Mouse (Mus musculus): Measurements from ENCODE around the gene Tns1. TPM values are rescaled to one million over a fixed set of nuclear protein-coding genes. Genes with fewer than 3 reads are reported as not detected.

Gene Tns1
- total and polyA plus RNA-seq, 3 experiments: 0.11 TPM; not detected in 2

DNA sequence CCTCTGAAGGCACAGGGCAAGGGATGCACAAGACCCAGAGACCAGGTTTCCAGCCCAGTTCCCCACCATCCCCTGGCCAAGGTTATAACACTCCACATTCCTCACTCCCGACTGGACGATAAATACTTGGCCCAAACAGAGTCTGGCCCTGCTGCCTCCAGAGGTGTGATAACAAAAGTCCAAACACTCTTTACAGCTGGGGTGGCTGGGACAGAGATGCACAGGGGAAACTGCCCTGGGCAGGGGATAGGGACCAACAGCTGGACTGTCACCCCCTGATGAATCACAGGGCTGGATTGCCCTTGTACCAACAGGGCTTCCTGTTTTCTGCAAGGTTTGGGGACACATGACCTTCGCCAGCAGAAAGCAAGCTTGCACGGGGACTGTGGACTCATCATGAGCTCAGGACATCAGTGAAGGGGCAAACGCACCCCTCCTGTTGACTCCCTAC, 125.3 kb downstream of the Tns1 start:
- Histone ChIP-seq H3K4me1 (ENCODE audit: control insufficient read depth in 1 of 2, insufficient read depth in 2 of 2, low read length in 2 of 2) (no peaks in the 10 kb centered on the region), H3K36me3 (ENCODE audit: control insufficient read depth in 1 of 2, insufficient read depth in 2 of 2, low read length in 2 of 2) (no peaks in the 10 kb centered on the region), H3K27ac (ENCODE audit: control insufficient read depth, low read depth, low read length) (no peak overlapping the region), H3K9ac (ENCODE audit: control insufficient read depth, low read depth, low read length, poor library complexity, severe bottlenecking) (no peak overlapping the region), H3K27me3 (ENCODE audit: control insufficient read depth in 1 of 2, insufficient read depth in 2 of 2, low read length in 2 of 2) (no peaks in the 10 kb centered on the region), H3K79me2 (ENCODE audit: control insufficient read depth, insufficient read depth, low read length, poor library complexity) (no peaks in the 10 kb centered on the region), H3K9me3 (replicated peaks; ENCODE audit: insufficient read depth, low read length) (no peaks in the 10 kb centered on the region), H3K4me3 (ENCODE audit: control insufficient read depth in 1 of 2, insufficient read depth in 1 of 2, low read depth in 2 of 2, low read length in 2 of 2) (no peak overlapping the region)
- no peak for DNase-seq (ENCODE audit: low read depth, low spot score)
- TF ChIP-seq CTCF (IDR thresholded peaks at IDR 0.05 in 2 of 3, conservative IDR thresholded peaks at IDR 0.05 in 1 of 3; ENCODE audit: control insufficient read depth in 1 of 3, insufficient read depth in 1 of 3, low read depth in 2 of 3, low read length in 3 of 3, poor library complexity in 1 of 3, severe bottlenecking in 1 of 3): no peak
- TF ChIP-seq RAD21 (IDR thresholded peaks at IDR 0.05; ENCODE audit: low read depth, low read length): no peak
- TF ChIP-seq JUND (IDR thresholded peaks at IDR 0.05; ENCODE audit: low read depth, low read length): no peak
- TF ChIP-seq MEF2A (IDR thresholded peaks at IDR 0.05; ENCODE audit: extremely low read depth, insufficient replicate concordance, low read depth, low read length, poor library complexity, severe bottlenecking): no peak
- TF ChIP-seq CHD1 (IDR thresholded peaks at IDR 0.05; ENCODE audit: low read depth, low read length): no peak
- TF ChIP-seq TAL1 (IDR thresholded peaks at IDR 0.05; ENCODE audit: low read length): no peak
- TF ChIP-seq ELF1 (IDR thresholded peaks at IDR 0.05; ENCODE audit: low read depth, low read length): no peak
- TF ChIP-seq USF2 (IDR thresholded peaks at IDR 0.05; ENCODE audit: borderline replicate concordance in 1 of 2, insufficient read depth in 1 of 2, low read depth in 1 of 2, low read length in 2 of 2): no peak
- no peak for TF ChIP-seq ZNF384 (IDR thresholded peaks at IDR 0.05; ENCODE audit: low read depth, low read length)
- no peak for TF ChIP-seq SIN3A (IDR thresholded peaks at IDR 0.05; ENCODE audit: low read length)
- no peak for TF ChIP-seq NRF1 (IDR thresholded peaks at IDR 0.05; ENCODE audit: insufficient read depth, low read depth, low read length, poor library complexity, severe bottlenecking)
- TF ChIP-seq ZC3H11A (IDR thresholded peaks at IDR 0.05; ENCODE audit: low read depth, low read length): no peak
- TF ChIP-seq POLR2A (IDR thresholded peaks at IDR 0.05; ENCODE audit: control insufficient read depth in 1 of 2, insufficient read depth in 1 of 2, low read depth in 1 of 2, low read length in 2 of 2, poor library complexity in 1 of 2): no peak
- TF ChIP-seq E2F4 (IDR thresholded peaks at IDR 0.05; ENCODE audit: borderline replicate concordance, low read depth, low read length): no peak
- no peak for TF ChIP-seq ZKSCAN1 (IDR thresholded peaks at IDR 0.05; ENCODE audit: low read depth, low read length)
- TF ChIP-seq CHD2 (IDR thresholded peaks at IDR 0.05; ENCODE audit: low read length): no peak

DNA sequence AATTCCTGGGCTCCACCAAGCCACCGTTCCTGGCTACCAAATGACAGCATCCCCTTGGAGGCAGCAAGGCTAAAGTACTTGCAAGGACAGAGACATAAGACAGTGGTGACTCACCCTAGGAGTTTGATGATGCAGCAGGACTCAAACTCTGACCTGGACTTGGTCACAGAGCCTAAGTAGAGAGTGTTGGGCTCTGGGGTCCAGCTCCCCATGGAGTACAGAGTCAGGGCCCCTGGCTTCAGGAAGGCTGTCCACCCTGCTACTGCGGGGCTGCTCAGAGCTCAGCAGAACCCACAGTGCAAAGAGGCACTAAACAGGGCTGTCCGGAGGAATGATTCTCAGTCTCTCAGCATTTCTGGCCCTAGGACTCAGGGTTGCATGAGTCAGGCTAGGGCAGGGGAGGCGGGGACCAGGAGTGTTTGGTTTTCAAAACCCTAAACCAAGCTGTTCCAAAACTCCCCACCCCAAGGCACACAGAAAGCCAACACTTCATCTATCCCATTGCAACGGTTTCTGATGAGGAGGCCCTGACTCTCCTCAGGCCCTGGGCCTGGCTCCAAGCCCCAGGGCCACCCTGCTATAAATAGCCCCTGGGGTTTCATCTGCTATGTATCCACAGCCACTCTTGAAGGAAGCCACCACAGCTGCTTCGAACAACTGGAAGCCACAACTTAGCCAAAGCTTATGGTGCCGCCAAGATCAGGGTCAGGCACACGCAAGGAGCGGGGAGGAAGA, 126.0 kb downstream of the Tns1 start:
- H3K4me1 ChIP-seq (ENCODE audit: control insufficient read depth in 1 of 2, insufficient read depth in 2 of 2, low read length in 2 of 2): no peaks in the 10 kb centered on the region

More for the DNA sequence above, 126.0 kb downstream of the Tns1 start:
- Histone ChIP-seq H3K27me3 (ENCODE audit: control insufficient read depth in 1 of 2, insufficient read depth in 2 of 2, low read length in 2 of 2) (no peaks in the 10 kb centered on the region), H3K4me3 (ENCODE audit: control insufficient read depth in 1 of 2, insufficient read depth in 1 of 2, low read depth in 2 of 2, low read length in 2 of 2) (no peak overlapping the region), H3K79me2 (ENCODE audit: control insufficient read depth, insufficient read depth, low read length, poor library complexity) (no peaks in the 10 kb centered on the region), H3K36me3 (ENCODE audit: control insufficient read depth in 1 of 2, insufficient read depth in 2 of 2, low read length in 2 of 2) (no peaks in the 10 kb centered on the region), H3K27ac (ENCODE audit: control insufficient read depth, low read depth, low read length) (no peak overlapping the region), H3K9ac (ENCODE audit: control insufficient read depth, low read depth, low read length, poor library complexity, severe bottlenecking) (no peak overlapping the region), H3K9me3 (replicated peaks; ENCODE audit: insufficient read depth, low read length) (no peaks in the 10 kb centered on the region)
- no peak for DNase-seq (ENCODE audit: low read depth, low spot score)
- no peak for TF ChIP-seq MYC (IDR thresholded peaks at IDR 0.05; ENCODE audit: low read depth, low read length)
- no peak for TF ChIP-seq ZC3H11A (IDR thresholded peaks at IDR 0.05; ENCODE audit: low read depth, low read length)
- TF ChIP-seq USF2 (IDR thresholded peaks at IDR 0.05; ENCODE audit: borderline replicate concordance in 1 of 2, insufficient read depth in 1 of 2, low read depth in 1 of 2, low read length in 2 of 2): no peak
- TF ChIP-seq GATA1 (IDR thresholded peaks at IDR 0.05; ENCODE audit: low read depth, low read length): no peak
- no peak for TF ChIP-seq SMC3 (IDR thresholded peaks at IDR 0.05; ENCODE audit: low read depth, low read length)
- TF ChIP-seq MAZ (IDR thresholded peaks at IDR 0.05; ENCODE audit: low read depth, low read length): no peak
- TF ChIP-seq MAX (IDR thresholded peaks at IDR 0.05; ENCODE audit: low read length): no peak
